Mouse (Mus musculus) regulatory T cell (primary cell): Measurements from ENCODE around the gene Ubox5.

Experiments used
- in situ Hi-C: fragments of 300-600 bp; cut with MboI, MseI; formaldehyde crosslinking; loops from one replicate; pipeline ENCODE4 v1.15.1; 2025; ENCODE audit warnings: high pct_unique_total_duplicates

The Ubox5 gene

DNA sequence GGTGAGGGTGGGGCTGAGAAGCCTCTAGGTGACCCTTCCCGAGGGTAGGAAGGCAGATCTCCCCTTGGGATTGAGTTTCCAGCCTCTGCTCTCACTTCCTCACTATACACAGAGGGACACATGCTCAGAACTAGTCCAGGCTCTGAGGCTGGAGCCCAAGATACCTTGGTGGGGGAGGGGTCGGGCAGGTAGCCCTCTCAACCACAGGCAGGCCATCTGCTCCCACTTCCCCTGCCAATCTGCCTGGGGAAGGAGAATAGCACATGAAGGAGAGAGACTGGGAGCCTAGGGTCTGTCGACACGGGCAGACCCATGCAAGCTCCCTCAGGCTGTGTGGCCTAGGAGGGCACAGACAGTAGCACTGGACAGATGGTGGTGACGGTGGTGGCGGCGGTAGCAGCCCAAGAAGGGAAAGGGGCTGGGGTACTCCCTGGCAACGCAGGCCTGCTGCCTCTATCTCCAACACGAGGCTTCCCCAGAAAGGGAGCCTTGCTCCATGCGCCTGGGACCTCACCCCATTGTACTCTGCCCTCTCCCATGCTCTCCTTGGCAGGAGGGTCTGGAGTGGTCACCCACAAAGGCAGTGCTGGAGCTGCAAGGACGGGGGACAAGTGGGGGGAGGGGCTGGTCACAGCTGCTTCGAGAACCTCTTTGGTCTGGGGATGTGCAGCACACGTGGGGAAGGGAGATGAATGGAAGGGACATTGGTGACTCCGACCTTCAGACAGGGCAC is 4.3 kb upstream of the Ubox5 start:
- in situ Hi-C loops: no loop called here

DNA sequence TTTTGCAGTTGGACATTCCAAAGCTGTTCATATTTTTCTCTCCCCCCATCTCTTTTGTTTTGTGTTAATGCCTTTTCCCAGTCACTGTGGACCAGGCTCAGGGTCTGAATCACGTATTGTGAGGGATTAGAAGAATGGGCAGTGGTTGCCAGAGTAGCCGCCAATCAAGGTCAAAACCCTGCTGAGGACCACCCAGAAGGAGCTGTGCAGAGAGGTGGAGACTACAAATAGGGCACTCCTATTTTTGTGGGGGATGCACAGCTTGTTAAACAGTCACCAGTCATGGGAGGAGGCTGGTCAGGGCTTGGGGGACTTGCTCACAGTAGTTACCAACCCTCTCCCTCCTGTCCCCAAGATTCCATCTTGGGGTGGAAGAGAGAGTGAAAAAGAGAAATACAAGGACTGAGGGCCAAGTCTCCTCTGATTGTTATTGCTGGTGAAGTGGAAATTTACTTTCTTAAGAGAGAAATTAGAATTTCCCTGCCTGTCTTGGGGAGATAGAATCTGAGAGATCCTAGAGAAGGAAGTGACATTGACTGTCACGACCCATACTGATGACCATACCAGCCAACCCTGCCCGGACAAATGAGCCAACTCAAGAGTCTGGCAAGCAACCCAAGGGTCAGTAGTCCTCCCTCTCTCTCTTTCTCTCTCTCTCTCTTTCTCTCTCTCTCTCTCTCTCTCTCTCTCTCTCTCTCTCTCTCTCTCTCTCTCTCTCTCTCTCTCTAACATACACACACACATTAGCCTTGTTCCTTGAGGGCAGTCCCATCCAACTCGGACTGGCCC is 3.2 kb upstream of the Ubox5 start:
- in situ Hi-C loops: no loop called here

GRCm38 (mm10) chr2:130632416-130632815 is 2.6 kb upstream of the Ubox5 start:
- in situ Hi-C loops: no loop called here

DNA sequence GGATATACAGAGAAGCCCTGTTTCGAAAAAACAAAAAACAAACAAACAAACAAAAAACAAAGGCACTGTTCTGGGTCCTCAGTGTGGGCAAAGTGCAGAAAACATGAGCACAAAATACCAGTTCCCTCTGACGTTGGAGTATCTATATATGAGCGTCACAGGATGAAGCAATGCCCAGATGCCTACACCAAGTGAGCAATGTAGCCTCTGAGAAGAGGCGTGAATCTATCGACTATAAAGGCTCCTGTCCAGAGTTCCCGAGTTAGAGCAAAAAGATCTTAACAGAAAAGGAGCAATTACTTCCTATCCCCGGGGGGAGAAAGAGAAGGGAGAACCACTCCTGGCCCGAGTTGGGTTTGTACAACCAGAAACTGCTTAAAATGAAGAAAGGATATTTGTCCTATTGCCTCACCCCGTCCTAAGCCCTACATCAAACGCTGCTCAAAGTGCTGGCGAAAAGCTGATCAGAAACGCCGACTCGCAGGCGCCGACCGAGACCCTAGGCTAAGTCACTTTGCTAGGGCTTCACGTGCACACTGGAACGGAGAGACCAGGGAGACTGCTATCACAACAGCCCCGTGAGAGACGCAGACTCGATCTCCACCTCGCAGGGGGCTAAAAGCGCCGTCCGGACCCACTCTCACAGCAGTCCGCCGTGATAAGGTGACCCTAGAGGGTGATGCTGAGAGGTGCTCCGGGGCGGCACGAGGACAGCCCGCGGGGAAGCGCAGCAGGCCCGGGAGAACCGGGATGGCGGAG is 579 bp downstream of the Ubox5 start:
- in situ Hi-C loops: no loop called here

DNA sequence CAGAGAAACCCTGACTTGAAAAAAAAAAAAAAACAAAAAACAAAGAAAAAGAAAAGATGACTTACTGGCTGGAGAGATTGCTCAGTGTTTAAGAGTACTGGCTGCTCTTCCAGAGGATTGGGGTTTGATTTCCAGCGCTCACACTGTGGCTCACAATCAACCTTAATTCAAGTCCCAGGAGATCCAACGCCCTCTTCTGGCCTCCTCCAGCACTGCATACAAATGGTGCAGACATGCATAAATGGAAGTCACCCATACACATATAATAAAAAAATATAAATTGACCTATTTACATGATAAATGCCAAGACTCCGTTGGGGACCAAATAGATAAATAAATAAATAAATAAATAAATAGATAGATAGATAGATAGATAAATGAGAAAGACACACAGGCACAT is 1.4 kb downstream of the Ubox5 start:
- in situ Hi-C loops: no loop called here

- in situ Hi-C loops: no loop called here
Observed at GRCm38 (mm10) chr2:130618972-130619371, 10.9 kb downstream of the Ubox5 start.

- in situ Hi-C loops: no loop called here
Observed at GRCm38 (mm10) chr2:130613091-130613490, 16.7 kb downstream of the Ubox5 start.

DNA sequence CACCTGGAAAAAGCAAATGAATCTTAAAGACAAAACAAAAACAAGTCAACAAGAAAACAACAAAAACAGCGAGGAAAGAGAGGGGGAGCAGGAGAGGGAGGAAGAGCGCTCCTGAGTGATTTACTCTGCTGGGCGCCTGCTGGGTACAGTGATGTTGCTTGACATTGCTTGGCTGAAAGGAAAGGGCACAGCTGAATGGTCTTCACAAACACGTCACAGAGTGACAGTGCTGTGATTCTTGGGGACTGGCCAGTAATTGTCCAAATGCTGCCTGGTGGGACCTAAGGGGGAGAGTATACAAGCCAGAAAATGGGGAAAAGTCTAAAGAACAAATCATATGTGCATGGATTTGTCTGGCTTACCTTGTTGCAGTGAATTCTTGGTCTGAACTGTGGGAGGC is 27.6 kb downstream of the Ubox5 start:
- in situ Hi-C loops: no loop called here

GRCm38 (mm10) chr2:130598399-130598798 is 31.4 kb downstream of the Ubox5 start:
- in situ Hi-C loops: no loop called here

- in situ Hi-C loops: no loop called here
Observed at GRCm38 (mm10) chr2:130597601-130598010, 32.2 kb downstream of the Ubox5 start.

- in situ Hi-C loops: no loop called here
Observed at GRCm38 (mm10) chr2:130595596-130595995, 34.2 kb downstream of the Ubox5 start.

GRCm38 (mm10) chr2:130591016-130591415 is 38.8 kb downstream of the Ubox5 start:
- in situ Hi-C loops: no loop called here

DNA sequence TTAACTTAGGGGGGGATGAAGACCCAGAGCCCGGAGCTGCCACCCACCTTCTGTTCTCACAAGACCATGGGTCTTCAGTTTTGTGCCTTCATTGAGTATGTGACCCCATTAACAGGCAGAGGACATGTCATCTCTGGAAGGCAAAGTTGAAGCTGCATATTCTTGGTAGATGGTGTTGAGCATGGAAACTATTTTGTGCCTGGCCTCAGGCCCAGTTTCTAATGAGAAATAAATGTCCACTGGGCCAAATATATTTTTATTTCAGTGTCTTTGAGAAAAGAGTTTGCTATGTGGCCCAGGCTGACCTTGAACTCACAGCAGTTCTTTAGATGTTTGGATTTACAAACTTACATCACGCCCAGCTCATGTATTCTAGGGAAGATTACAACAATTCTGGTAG is 40.1 kb downstream of the Ubox5 start:
- in situ Hi-C loops: no loop called here

DNA sequence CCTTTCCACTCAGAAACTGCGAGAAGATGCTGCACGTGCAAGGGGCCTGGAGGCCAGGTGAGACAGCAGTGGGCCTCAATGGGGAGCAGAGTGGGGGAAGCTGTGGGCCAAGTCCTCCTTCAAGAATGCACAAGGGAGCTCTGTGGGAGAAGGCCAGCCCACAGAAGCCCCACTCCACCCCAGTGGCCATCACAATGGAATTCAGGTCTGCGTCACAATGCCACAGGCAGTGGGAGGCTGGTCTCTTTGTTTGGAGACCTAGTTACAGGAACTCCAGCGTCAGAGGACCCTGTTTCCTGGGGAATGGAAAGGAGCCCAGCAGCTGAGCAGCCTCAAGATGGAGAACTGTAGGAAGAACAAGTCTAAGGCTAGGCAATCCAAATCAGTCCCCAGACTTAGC is 40.7 kb downstream of the Ubox5 start:
- in situ Hi-C loops: no loop called here

DNA sequence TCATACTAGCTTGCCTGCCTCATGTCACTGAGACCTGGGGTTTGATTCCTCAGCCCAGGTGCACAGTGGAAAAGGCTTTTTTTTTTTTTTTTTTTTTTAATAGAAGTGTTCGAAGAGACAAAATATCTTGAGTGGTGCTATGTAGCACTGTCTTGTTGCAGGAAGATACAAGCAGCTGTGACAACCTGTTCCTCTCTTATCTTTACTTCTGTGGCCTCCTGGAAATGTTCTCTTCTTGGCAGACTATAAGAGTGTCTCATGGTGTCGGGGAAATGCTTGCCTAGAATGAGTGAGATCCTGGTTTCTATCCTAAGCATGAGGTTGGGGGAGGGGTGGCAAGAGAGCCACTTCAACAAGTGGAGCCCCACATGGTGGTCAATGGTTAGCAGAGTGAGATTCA is 41.5 kb downstream of the Ubox5 start:
- in situ Hi-C loops: no loop called here

DNA sequence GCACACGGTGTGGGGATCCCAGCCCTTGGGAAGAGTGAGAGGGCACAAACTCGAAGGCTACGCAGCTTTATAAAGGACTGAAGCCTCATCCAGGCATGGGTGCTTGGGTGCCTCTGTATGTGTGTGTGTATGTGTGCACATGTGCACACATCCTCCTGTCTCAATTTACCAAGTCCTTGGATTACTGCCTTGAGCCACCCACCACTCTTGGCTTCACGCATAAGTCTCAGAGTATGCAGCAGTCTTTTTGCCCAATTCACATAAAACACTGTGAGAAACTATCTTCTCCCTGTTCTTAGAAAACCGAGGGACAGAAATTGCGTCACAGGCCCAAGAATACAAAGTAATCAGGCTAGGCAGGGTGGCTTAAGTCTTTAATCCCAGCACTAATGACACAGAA is 43.8 kb downstream of the Ubox5 start:
- in situ Hi-C loops: no loop called here

DNA sequence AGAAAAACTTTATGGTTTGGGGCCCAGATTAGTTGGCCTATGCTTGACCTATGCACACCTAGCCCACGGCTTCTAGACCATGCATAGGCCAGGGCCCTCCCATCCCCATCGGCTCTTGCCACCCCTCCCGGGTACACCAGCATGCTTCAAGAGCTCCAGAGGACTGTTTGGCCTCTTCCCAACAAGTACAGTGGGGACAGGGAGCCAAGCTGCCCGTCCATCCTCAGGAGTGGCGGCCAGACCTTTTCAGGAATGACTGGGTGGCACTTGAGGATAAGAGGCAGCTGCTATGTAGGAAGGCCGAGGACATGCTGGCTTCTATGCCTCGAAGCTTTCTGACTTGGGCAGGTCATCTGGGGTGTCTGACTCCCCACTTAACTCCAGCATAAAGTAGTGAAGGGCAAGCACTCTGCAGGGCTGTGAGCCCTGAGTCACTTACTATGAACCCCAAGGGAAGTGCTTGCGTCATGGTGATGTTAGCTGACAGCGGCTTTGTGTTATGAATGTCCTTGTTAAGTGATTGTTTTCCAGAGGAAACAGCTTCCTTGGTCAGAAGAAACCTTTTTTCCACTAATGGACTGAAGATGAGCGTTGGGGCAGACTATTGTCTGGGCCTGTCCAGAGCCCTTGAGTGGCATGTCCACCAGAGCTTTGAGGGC is 45.8 kb downstream of the Ubox5 start:
- in situ Hi-C loops: no loop called here

- in situ Hi-C loops: no loop called here
Observed at GRCm38 (mm10) chr2:130582552-130582951, 47.3 kb downstream of the Ubox5 start, which contains the start of gene Avp. Gene Avp, minus strand, starts transcription at chr2:130582554.

- in situ Hi-C loops: no loop called here
Observed at GRCm38 (mm10) chr2:130581201-130581600, 48.6 kb downstream of the Ubox5 start.

GRCm38 (mm10) chr2:130579791-130580190 is 50.0 kb downstream of the Ubox5 start:
- in situ Hi-C loops: loop anchor here (10.0 kb wide), 1 partner anchor 295 kb away; the partner anchor contains the start of gene Idh3b

DNA sequence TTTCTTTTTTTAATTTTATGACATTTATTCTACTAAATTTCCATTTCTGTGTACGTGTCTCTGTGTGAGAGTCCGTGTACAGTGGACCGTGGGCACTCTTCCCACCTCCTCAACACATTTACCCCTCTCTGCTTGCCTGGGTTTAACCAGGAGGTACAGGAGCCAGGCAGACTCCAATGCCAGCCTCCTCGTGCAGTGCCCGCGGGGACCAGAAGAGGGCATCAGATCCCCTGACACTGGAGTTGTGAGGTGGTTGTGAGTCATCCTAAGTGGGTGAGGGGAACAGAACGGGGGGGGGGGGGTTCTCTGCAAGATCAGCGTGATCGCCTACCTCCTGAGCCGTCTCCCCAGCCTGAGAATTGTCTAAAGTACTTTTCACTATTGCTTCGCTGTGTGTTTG is 51.7 kb downstream of the Ubox5 start:
- in situ Hi-C loops: loop anchor here (10.0 kb wide), 1 partner anchor 293 kb away; the partner anchor contains the start of gene Idh3b

DNA sequence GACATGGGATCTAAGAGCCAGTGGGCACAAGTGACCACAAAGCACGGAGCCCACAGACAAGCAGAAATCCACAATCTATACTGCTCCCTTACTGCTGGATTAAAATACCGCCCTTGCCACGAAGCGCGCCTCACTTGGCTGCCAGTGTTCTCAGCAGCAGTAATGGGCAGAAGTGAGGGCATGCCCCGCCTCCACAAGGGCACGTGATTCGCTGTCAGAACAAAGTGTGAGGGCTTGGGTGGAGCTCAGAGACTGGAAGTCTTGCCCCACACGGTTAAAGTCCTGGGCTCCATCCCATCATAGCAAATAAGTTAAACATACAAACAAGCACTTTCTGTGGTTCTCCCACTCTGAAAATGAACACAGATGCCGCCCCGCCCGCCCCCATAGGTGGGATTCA is 52.2 kb downstream of the Ubox5 start:
- in situ Hi-C loops: loop anchor here (10.0 kb wide), 1 partner anchor 293 kb away; the partner anchor contains the start of gene Idh3b
